Mouse (Mus musculus): Measurements from ENCODE around the gene Cxcl14.

GRCm38 (mm10) chr13:56288601-56289000, 7.8 kb downstream of the Cxcl14 start:
- TF ChIP-seq CTCF (IDR thresholded peaks at IDR 0.05; ENCODE audit: borderline replicate concordance, insufficient read depth, low read depth, low read length) (no peak), POLR2A (IDR thresholded peaks at IDR 0.05; ENCODE audit: borderline replicate concordance, insufficient read depth, low read length) (no peak)
